Mouse (Mus musculus) embryo, embryonic 9.5 days (tissue): ENCODE results near the gene Bcas3.

Source experiments
- DNase-seq: peaks from one replicate; pipeline ENCODE4 v3.0.0-alpha.2; 2017; ENCODE audit errors: extremely low spot score

The Bcas3 gene

DNA sequence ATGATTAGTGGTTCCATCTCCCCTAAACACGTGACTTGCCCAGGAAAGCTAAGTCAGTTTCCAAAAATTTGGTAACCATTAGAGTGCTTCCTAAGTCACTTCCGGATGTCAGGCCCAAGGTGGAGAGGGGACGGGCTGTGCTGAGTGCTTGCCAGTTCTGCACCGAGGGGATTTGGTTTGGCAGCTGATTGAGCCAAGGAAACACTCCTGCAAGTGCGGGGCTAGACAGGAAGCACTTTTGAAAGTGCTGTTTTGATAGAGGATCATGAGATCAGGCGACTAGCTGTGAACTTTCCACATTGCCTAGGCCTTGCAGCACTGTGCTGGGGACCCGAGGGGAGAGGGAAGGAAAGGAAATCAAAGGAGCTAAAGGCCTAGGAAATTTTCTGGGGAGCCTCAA lies 262.5 kb downstream of the Bcas3 start:
- DNase-seq: no peak

DNA sequence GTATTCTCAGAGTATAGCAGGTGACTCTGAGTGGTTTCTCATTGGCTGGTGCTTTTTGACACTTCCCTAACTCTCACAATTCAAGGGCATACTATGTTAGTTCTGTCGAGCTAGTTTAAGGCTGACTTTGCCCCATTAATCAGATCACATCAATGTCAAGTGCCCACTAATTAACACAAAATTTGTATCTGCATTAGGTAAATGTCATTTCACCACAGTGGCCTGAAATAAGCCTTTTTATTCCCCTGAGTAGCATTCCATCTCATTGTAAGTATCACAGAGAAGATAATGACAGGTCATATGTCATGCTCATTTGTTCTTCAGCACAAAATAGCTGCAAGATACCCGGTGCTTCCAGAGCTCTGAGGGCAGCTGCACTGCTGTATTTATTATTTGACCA lies 268.5 kb downstream of the Bcas3 start:
- DNase-seq: no peak

DNA sequence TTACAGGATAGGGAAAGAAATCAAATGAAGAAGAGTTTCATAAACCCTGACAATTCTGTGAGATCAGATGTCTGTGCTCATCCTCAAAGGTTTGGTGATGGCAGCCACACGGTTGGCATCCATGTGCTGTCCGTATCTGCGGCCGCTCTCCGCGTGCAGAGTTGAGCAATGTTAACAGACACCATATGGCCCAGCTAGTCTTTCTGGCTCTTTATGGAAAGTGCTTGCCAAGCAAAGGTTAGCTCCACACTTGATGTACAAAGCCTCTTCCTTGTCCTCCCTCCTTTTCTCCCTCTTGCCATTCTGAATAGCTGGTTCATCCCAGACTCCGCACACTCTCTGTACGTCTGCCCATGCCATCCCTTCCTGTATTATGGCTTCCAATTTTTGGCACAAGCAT lies 269.0 kb downstream of the Bcas3 start:
- DNase-seq: no peak

DNA sequence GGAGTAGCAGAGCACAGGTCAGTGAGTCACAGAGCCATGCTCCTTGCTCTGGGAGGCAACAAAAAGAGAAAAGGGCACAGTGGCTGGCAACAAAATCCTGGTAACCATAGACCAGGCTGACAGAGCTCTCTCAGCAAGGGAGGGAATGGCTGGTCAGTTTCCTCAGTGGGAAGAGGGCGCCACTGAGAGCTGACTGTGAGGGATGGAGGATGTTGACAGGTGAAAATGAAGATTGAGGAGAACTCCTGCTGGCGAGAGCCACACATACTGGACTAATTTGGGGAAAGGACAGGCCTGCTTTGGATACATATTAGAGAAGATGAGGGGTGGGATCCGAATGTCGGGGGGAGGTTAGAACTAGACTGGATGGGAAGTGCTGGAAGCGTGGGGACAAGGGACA lies 272.2 kb downstream of the Bcas3 start:
- DNase-seq: no peak

DNA sequence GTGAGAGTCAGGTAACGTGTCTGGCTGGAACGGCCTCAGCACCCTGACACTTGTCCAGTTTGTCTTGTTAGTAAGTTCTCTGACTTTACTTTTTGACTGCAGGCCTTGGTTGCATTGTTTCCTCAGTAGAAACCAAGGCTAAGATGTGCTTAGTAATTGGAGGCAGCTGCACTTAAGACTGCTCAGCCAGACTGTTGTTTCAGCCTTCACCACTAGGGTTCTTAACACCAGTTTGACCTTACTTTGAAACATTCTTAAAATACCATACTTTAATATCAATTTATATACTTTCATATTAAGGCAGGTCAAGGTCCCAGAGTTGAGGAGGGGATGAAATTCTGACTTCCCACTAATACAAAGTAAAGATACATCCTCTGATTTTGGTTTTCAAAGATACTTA lies 273.9 kb downstream of the Bcas3 start:
- DNase-seq: no peak

DNA sequence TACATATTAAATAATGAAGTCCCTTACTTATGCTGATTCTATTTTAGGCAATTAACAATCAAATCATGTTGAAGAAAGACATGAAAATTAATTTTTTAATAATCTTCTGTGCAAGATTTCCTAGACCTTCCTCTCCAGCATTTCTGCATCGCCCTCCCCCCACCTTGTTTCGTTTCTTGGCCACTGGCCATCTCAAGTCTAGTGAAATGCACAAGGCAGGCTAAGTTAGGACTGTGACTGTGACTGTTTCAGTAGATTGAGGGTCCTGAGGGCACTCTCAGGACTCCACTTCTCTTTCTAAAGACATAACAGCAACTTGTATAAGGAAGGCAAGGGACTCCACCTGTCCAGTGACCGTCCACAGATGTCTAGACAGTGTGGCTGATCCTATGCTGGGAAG lies 274.4 kb downstream of the Bcas3 start:
- DNase-seq: no peak

DNA sequence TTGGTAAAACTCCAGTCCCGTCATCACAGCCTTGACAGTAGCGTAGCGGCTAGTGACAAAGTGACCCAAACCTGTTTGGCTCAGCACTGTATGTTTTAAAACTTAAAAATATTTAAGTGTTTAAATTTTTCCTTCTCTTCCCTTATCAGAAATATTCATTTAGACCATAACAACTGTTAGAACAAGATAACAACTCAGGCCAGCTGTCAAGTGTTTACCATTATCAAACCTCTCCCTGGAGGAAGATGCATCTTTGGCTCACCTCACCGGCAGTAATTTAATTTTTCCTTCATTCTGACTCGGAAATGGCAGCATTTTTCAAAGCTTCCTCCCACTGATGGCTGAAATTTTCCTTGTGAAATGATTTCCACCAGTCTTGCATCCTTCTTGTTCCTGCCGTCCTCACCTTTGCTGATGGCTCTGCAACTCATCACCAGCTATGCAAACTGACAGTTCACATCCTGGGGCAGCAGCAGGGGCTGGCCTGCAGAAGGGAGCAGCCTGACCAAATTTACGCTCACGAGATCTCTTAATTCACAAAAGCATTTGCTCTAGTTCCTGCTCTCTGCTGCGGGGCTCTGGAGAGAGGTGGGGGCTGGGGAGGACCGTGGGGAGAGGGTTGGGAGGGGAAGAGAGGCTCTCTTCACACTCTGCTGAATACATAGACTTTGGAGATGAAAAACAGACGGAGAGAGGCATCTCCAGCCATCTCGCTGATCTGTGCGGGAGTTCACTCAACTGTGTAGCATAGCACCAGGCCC lies 275.5 kb downstream of the Bcas3 start:
- no peak for DNase-seq

DNA sequence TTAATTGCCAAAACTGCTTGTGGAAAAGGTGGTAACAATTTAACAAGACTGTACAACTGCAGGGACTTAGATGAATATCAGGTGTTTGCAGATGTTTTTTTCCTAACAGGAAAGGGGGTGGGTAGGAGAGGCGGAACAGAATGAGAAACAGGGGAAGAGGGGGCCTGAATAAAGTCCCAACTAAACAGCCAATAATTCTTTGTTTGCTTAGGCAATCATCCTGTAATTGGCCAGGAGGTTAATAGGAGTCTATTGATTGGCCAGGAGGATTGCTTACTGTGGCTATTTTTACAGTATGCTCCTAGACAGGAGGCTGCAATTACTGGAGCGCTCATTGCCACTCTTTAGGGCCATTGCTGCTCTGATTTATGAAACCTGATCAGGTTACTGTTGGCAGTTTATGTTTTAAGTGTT lies 279.6 kb downstream of the Bcas3 start:
- DNase-seq: no peak

DNA sequence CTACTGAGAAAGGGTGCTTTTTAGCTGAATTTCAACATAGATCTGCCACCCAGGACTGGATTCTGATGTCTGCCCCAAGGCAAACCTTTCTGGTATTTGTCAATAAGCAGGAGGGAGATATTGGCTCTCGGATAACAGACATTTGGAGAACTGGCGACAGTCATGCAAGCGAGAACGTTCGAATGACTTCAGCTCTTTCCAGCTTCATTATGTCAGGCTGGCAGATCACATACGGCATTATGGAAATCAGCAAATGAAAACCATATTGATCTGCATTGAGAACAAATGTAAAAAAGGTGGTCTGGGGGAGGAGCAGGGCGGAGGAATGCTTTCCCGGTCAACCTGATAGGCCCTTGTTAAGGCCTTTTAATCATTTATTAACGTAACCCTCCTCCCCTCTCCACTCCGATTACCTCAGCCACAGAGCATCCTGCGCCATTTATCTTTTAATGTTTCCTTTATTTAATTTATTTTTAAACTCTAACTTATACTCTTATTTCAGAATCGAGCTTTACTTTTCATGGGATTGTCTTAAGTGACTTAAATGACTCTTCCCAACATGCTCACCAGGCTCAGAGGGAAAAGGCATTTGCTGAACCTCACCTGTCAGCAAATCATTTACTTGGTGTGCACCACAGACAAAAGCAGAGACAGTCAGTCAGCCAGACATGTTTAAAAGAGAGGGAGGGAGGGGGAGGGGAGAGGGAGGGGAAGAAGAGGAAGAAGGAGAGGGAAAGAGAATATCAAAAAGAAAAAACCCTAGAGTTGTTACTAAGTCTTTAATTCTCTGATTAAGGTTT lies 285.9 kb downstream of the Bcas3 start:
- DNase-seq: no peak

DNA sequence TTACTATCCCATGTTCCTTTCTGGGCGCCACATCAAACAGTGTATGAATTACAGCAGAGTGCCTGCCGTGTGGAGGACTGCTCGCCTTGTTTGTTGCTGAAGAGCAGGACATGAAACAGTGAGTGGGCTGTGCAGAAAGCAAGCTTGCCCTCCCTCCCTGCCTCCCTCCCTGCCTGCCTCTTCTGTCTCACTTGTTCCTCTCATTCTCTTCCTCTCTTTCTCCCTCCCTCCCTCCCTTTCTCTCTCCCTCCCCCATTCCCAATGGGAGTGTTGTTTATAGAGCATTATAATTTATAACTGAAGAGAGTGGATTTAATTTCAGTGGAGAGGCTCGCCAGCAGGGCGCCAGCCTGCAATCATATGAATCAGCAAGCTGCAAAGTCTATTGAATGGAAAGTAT lies 287.7 kb downstream of the Bcas3 start:
- DNase-seq: no peak

DNA sequence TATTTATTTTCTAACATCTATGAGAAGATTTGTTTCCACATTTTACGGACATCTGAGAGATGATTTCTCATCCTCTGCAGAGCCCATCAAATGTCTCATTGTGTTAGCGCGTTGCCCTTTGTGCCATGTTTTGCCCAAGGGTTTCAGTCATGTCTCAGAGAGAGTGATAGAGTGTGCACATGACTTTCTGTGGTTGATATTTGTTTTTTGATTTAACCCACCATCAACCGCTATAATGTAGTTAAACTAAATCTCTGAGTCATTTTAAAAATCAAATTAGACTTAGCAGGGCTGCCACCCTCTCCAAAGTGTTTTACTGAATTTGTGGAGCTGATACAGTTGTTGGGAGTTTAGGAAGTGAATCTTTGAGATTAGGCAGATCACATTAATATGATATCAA lies 288.5 kb downstream of the Bcas3 start:
- no peak for DNase-seq

DNA sequence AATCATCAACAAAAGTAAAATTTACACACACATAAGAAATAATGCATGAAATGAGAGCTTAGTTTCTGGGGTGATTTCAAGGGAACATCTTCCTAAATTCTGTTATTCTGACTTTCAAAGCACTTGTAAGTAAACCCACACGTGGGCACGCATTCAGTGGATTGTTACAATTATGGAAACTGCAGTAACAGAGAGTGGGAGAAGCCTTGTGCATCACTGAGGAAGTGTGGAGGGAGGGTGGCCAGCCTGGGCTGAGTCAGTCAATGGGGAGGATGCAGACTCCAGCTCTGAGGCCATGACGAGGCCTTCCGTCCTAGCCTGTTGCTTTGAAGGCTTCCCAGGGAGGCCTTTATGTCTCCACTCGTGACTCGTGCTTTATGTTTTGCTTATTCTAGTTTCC lies 289.6 kb downstream of the Bcas3 start:
- DNase-seq: no peak

DNA sequence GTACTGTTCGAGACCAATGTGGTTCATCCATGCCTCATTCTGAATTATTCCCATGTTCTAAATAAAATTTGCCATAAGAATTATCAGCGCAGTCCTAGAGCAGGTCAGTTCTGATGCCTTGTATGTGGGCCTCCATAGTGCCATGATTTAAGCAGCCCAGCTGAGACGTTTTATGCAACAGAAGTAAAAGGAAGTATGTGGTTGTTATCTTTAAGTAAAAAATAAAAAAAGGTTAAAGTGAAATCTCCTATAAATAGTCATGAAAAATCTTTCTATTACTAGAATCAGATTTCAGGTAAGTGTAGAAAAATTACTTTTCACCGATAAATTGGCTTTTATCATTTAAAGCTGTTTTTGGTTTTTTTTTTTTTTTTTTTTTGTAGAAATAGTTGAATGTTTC lies 290.1 kb downstream of the Bcas3 start:
- DNase-seq: no peak

DNA sequence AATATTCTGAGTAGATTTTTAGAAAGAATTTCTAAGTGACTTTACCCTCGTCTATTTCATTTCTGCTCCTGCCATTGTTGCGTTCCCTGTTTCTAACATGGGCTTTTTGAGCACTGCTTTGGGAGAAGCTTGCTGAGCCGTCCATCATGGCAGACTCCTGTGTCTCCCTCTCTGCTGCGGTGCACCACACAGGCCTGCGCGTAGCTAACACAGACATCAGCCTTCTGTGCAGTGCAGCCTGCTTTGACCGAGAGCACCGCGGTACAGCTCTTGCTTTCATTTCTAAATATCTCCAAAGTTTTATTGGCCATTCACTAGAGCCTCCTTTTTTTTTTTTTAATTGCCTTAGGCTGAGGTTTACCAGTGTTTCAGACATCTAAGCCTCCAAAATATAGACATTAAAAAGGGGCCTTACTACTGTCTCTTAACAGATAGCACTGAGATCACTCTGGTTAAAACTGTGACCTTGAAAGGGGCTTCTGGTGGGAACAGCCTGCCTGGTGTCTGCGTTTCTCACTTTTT lies 290.6 kb downstream of the Bcas3 start:
- no peak for DNase-seq

DNA sequence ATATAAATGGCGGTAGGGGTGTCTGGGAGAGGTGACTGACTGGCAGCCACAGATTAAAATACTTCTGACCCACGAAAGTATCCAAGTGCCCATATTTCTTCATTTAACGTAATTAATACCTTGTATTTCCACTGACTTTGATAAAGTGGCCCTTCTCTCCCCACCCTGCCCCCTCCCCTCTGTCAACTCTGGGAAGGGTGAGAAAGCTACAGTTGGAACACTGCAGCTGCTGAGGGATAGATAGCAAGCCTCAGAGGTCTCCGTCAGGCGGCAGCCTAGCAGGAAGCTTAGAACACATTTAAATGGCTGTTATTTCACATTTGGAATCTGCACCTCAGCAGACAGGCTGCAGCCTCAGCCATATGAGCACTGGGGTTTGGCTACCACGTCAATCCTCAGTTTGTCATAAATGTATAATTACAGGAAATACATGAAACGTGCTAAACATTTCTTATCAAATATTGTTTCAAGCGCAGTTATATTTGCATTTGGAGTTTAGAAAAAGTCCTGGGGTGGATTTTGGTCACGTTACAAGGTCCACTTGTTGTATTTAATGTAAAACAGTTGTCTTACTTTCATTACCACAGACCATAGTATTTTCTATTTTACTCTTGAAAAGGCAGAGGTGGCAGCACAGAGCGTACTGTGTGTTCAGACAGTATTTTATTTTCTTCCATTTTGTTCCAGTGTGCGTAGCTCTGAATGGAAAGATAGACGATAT lies 291.2 kb downstream of the Bcas3 start:
- no peak for DNase-seq

DNA sequence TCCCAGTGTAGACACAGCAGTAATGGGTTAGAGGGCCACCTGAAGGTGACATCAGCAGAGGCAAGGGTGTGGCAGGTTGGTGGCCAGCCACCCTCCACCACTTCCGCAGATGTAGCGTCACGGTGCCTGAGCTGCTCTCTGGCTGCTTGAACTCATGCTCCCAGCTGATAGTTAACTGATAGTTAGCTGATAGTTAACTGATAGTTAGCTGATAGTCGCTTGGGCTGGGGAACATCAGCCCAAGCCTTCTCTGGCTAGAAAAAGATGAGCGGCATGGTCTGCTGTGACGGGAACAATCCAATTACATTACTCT lies 291.7 kb downstream of the Bcas3 start:
- DNase-seq: no peak

DNA sequence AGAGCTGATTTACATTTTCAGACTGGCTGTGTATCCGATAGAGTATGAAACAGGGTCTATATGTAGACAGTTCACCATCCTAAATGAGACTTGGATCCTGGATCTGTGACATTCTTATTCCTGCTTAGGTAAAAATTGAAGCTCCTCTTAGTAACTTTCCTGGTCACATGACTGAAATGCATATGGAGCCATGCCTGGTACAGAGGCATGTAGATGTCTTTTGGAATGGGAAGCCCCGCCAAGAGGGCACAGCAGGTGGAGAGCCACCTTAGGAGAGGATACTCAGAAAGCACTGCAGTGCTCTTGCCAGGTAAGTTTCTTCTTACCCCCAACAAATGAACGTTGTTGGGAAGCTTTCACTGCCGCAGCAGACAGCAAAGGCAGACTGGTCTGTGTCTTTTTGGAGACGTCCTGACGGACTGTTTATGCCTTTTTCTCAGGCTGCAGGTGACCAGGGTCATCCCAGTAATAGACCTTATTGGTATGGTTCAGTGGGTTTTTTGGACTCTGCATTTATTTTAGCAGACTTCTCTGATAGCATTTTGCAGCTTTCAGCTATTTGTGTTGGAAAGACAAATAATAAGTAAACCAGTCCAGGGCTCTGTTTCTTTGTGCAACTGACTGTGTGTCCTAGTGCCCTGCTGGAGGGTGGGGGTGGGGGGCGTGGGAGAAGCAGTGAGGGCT lies 292.3 kb downstream of the Bcas3 start:
- no peak for DNase-seq

DNA sequence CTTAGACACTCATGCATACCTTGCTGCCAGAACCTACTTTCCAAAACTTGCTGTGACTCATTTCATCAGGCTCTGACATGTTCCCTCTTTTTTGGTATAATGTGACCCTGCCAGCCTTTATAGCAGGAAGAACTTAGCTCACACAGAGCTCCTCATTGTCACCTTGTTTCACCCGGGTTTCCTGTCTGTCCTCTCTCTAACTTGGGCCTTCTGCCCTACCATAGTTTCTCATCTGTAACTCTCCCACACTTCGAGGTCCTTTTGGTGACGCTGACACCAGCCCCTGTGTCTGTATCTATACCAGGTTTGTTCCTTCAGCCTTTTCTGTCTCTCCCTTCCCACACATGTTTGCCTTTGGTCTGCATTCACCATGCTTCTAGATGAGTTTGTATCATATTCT lies 295.9 kb downstream of the Bcas3 start:
- DNase-seq: no peak

DNA sequence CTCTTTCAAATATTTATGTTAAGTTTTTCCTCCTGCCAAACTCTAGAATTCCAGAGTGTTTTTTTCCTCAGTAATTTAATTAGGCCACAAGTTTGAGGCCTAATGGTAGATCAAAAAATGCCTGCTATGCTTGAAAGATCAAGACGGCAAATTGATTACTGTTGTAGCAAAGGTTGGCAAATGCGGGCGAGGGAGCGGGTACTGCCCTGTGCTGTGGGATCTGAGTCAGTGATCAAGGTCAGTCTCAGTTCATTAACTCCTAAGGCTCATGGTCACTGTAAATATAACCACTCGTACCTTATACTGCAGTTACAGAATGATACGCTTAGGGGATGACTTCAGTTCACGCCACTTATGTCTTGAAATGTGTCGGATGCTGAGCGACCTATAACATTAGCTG lies 296.4 kb downstream of the Bcas3 start:
- DNase-seq: no peak

DNA sequence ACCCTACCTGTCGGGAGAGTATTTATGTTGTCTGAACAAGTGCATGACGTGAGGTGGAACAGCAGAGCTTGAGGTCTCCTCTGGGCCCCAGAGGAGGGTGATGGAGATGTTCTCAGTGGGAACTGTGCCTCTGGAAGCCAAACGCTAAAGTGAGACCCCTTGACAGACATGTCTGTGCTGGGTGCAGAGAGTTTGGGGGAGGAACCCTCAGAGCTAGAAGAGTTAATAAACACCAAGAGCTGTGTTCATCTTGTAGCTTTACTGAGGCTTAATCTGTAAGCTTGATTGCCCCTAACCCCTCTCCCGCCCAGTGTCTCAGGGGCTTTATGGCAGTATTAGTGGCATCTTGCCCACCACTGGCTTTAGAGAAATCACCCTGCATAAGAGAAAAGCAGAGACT lies 304.5 kb downstream of the Bcas3 start:
- no peak for DNase-seq

DNA sequence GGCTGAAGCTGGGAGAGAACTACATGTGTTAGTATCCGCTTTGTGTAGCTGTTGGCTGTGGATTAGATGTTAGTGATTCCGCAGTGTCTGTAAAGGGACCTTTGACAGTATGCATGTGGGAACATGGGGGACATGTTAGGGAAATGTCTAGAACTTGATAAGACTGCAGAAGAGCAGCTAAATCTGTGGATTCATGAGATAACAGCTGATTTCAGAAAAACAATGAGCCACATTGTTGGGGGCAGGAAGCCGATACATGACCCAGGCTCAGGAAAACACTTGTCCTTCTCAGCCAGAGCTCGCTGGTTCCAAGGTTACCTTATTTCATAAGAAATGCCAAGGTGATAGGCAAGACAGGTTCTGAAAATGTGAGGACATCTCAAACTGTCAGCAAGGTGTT lies 307.3 kb downstream of the Bcas3 start:
- no peak for DNase-seq

DNA sequence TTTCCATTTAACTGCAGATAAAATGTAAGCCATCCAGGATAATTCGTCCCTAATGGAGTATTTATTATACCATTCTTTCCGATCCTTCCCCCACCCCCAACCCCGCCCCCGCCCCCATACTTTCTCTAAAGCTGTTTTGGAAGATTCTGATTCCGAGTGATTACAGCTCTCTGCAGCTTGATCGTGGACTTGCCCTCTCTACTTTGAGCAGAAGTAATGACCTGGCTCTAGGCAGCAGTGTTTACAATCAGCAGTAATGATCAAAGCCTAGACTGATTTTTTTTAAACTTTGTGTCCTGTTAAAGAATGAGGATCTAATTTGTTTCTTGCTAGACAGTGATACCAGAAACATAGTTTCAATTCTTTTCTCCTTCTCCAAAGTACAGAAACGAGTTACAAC lies 314.2 kb downstream of the Bcas3 start:
- no peak for DNase-seq
